Mouse (Mus musculus) liver, embryonic 14.5 days (tissue): ENCODE data around the gene Uox.

Experiments
- CTCF ChIP-seq: IDR thresholded peaks from 2 replicates; pipeline ENCODE4 v1.5.1; 2016; ENCODE audit warnings: antibody characterized with exemption, low read depth, control low read depth
- EP300 ChIP-seq: IDR thresholded peaks from 2 replicates; pipeline ENCODE4 v1.6.1; 2016; ENCODE audit warnings: antibody characterized with exemption, low read depth

DNA sequence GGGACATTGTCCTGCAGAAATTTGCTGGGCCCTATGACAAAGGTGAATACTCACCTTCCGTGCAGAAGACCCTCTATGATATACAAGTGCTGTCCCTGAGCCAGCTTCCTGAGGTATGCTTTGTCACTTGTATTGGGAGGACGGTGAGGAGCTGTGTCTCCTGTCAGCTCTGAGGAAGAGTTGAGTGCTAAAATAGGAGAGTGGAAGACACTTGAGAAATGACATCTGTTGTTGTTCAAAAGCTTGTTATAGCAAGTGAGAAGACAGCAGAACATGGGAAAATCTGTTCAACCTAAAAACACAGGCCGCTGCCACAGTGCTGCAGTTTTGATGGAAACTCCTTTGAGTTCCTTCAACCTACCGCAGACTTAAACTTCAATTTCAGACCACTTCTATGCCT is 55.5 kb downstream of the Uox start:
- TF ChIP-seq CTCF = no peak
- TF ChIP-seq EP300 = no peak
